Mouse (Mus musculus): ENCODE measurements around the gene Ccdc171. TPM values are rescaled to one million over a fixed set of nuclear protein-coding genes. Genes with fewer than 3 reads are reported as not detected.

Ccdc171 gene
- polyA plus RNA-seq, 1 experiment from 2014 or later, result 4.2 TPM

Other genes with a start within 250 kb of the Ccdc171 start
- 5.6 and 6.0 TPM in 2 replicates for gene Ttc39b, start 201.3 kb upstream of the Ccdc171 start, polyA plus RNA-seq (2015; fragmentation: Nextera tagmentation; extraction: Ambion mirVana)
- 75.1 and 75.3 TPM in 2 replicates for gene Snapc3, start 107.8 kb upstream of the Ccdc171 start, polyA plus RNA-seq (2015; fragmentation: Nextera tagmentation; extraction: Ambion mirVana)
- gene Psip1, start 39.1 kb upstream of the Ccdc171 start, polyA plus RNA-seq (2015; fragmentation: Nextera tagmentation; extraction: Ambion mirVana), result 253 and 273 TPM in 2 replicates